Mouse (Mus musculus) kidney, postnatal 4 days (tissue): ENCODE measurements around the gene Trp53tg5.

Experiments
- DNase-seq, 2 experiments: peaks; one replicate each; pipeline ENCODE4 v3.0.0; 2021; ENCODE audit warnings: mixed read lengths in 2 of 2

Trp53tg5 gene

GRCm38 (mm10) chr2:164448921-164449320 lies 24.6 kb downstream of the Trp53tg5 start:
- no peak for DNase-seq

- DNase-seq: no peak
These were observed 25.4 kb downstream of the Trp53tg5 start for GRCm38 (mm10) chr2:164448140-164448539.

- no peak for DNase-seq
These were observed 27.4 kb downstream of the Trp53tg5 start for GRCm38 (mm10) chr2:164446086-164446469.

GRCm38 (mm10) chr2:164445399-164446085 lies 28.0 kb downstream of the Trp53tg5 start:
- no peak for DNase-seq

- DNase-seq: no peak
These were observed 28.8 kb downstream of the Trp53tg5 start for GRCm38 (mm10) chr2:164444701-164445100.

- no peak for DNase-seq
These were observed 30.0 kb downstream of the Trp53tg5 start, which contains the start of gene Sdc4 for GRCm38 (mm10) chr2:164443460-164444000. Sdc4 (minus strand) TSS chr2:164443887.

- peak; percentile 92 to 95 for DNase-seq
These were observed 30.5 kb downstream of the Trp53tg5 start for GRCm38 (mm10) chr2:164443051-164443437.

GRCm38 (mm10) chr2:164442315-164443050 lies 31.0 kb downstream of the Trp53tg5 start:
- DNase-seq: peak; percentile 63 to 75

- DNase-seq: no peak
These were observed 31.8 kb downstream of the Trp53tg5 start for GRCm38 (mm10) chr2:164441731-164442130.

- peak in 1 of 2 experiments; percentile 62 for DNase-seq
These were observed 32.4 kb downstream of the Trp53tg5 start for GRCm38 (mm10) chr2:164441155-164441554.

- DNase-seq: peak in 1 of 2 experiments; percentile 64
These were observed 33.2 kb downstream of the Trp53tg5 start for GRCm38 (mm10) chr2:164440314-164440713.

GRCm38 (mm10) chr2:164439001-164439421 lies 34.5 kb downstream of the Trp53tg5 start:
- no peak for DNase-seq

- peak in 1 of 2 experiments; percentile 58 for DNase-seq
These were observed 35.3 kb downstream of the Trp53tg5 start for GRCm38 (mm10) chr2:164438257-164438656.

- peak in 1 of 2 experiments; percentile 59 for DNase-seq
These were observed 35.8 kb downstream of the Trp53tg5 start for GRCm38 (mm10) chr2:164437710-164438109.

- peak; percentile 57 to 69 for DNase-seq
These were observed 36.6 kb downstream of the Trp53tg5 start for GRCm38 (mm10) chr2:164436961-164437360.

- peak in 1 of 2 experiments; percentile 43 for DNase-seq
These were observed 37.2 kb downstream of the Trp53tg5 start for GRCm38 (mm10) chr2:164436215-164436913.

GRCm38 (mm10) chr2:164435216-164436090 lies 38.1 kb downstream of the Trp53tg5 start:
- DNase-seq: peak in 1 of 2 experiments; percentile 27

- no peak for DNase-seq
These were observed 38.8 kb downstream of the Trp53tg5 start for GRCm38 (mm10) chr2:164434681-164435080.

GRCm38 (mm10) chr2:164433278-164433895 lies 40.1 kb downstream of the Trp53tg5 start:
- peak in 1 of 2 experiments; percentile 28 for DNase-seq

GRCm38 (mm10) chr2:164432541-164433191 lies 40.9 kb downstream of the Trp53tg5 start:
- peak; percentile 65 to 83 for DNase-seq
